Mouse (Mus musculus): ENCODE results near the gene Elavl4.

Gene Elavl4

GRCm38 (mm10) chr4:110351178-110352000 lies at the start of gene Elavl4:
Gene Elavl4 (minus strand): TSS chr4:110351909.
- peak; percentile 29 for DNase-seq (ENCODE audit: low spot score)

- DNase-seq (ENCODE audit: low spot score): peak; percentile 8
Observed at GRCm38 (mm10) chr4:110397618-110398045, 45.9 kb upstream of the Elavl4 start, which contains the start of gene Agbl4. Gene Agbl4 (plus strand): TSS chr4:110397661.

GRCm38 (mm10) chr4:110396221-110396620 lies 44.5 kb upstream of the Elavl4 start:
- no peak for DNase-seq (ENCODE audit: low spot score)

- DNase-seq (ENCODE audit: low spot score): no peak
Observed at GRCm38 (mm10) chr4:110360568-110360967, 8.9 kb upstream of the Elavl4 start.

GRCm38 (mm10) chr4:110352001-110352369 lies 276 bp upstream of the Elavl4 start:
- no peak for DNase-seq (ENCODE audit: low spot score)

- DNase-seq (ENCODE audit: low spot score): no peak
Observed at GRCm38 (mm10) chr4:110350856-110351177, 892 bp downstream of the Elavl4 start.

- DNase-seq (ENCODE audit: low spot score): no peak
Observed at GRCm38 (mm10) chr4:110323912-110324311, 27.8 kb downstream of the Elavl4 start.

GRCm38 (mm10) chr4:110312126-110312525 lies 39.6 kb downstream of the Elavl4 start:
- no peak for DNase-seq (ENCODE audit: low spot score)

- no peak for DNase-seq (ENCODE audit: low spot score)
Observed at GRCm38 (mm10) chr4:110306972-110307371, 44.7 kb downstream of the Elavl4 start.

GRCm38 (mm10) chr4:110306559-110306958 lies 45.1 kb downstream of the Elavl4 start:
- no peak for DNase-seq (ENCODE audit: low spot score)

GRCm38 (mm10) chr4:110295793-110296192 lies 55.9 kb downstream of the Elavl4 start:
- DNase-seq (ENCODE audit: low spot score): no peak

- DNase-seq (ENCODE audit: low spot score): no peak
Observed at GRCm38 (mm10) chr4:110293238-110293637, 58.5 kb downstream of the Elavl4 start.

GRCm38 (mm10) chr4:110292471-110292870 lies 59.2 kb downstream of the Elavl4 start:
- no peak for DNase-seq (ENCODE audit: low spot score)

- no peak for DNase-seq (ENCODE audit: low spot score)
Observed at GRCm38 (mm10) chr4:110290544-110291095, 61.1 kb downstream of the Elavl4 start.

GRCm38 (mm10) chr4:110290056-110290455 lies 61.7 kb downstream of the Elavl4 start:
- DNase-seq (ENCODE audit: low spot score): no peak

- no peak for DNase-seq (ENCODE audit: low spot score)
Observed at GRCm38 (mm10) chr4:110287412-110288067, 64.2 kb downstream of the Elavl4 start.

- no peak for DNase-seq (ENCODE audit: low spot score)
Observed at GRCm38 (mm10) chr4:110286841-110287240, 64.9 kb downstream of the Elavl4 start.

- DNase-seq (ENCODE audit: low spot score): no peak
Observed at GRCm38 (mm10) chr4:110286371-110286781, 65.3 kb downstream of the Elavl4 start.

- no peak for DNase-seq (ENCODE audit: low spot score)
Observed at GRCm38 (mm10) chr4:110285346-110286330, 66.1 kb downstream of the Elavl4 start.

- no peak for DNase-seq (ENCODE audit: low spot score)
Observed at GRCm38 (mm10) chr4:110284446-110284845, 67.3 kb downstream of the Elavl4 start.

- DNase-seq (ENCODE audit: low spot score): no peak
Observed at GRCm38 (mm10) chr4:110270046-110270445, 81.7 kb downstream of the Elavl4 start.

Data from urinary bladder, postnatal 25 days (tissue).